Mouse (Mus musculus) bone marrow, adult 2 months (tissue): ENCODE results near the gene Pigv.

Experiments
- CTCF ChIP-seq: fragments of 200-500 bp; IDR thresholded peaks from 2 replicates; pipeline ENCODE4 v1.5.1; 2011; ENCODE audit warnings: low read length, control low read depth; ENCODE audit not compliant: control insufficient read depth, insufficient read depth
- POLR2A ChIP-seq: fragments of 200-500 bp; IDR thresholded peaks from 2 replicates; pipeline ENCODE4 v1.6.1; 2011; ENCODE audit warnings: low read depth, mild to moderate bottlenecking, control low read depth, low read length, borderline replicate concordance; ENCODE audit not compliant: control insufficient read depth

DNA sequence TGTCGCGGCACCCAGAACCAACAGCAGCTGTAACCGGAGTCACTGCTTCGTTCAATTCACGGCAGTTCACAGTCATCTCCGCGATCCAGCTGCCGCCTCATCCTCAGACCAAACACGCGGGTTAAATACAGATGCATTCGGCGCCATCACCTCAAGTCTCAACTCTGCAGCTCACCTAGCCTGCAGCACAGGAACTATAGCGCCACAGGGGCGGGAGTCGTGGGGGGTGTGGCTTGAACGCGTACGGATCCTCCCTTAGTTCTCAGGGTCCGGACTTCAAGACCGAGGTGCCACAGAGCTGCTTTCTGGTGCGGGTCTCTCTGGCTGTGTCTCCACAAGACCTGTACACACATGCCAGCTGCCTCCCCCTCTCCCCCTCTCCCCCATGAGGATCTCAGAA is 26.8 kb downstream of the Pigv start:
- TF ChIP-seq CTCF (no peak), POLR2A (no peak)
